Mouse (Mus musculus) hindbrain, postnatal 0 days (tissue): ENCODE data around the gene Pllp. TPM values are rescaled to one million over a fixed set of nuclear protein-coding genes. Genes with fewer than 3 reads are reported as not detected.
A peak's percentile ranks its signal among the peaks of the same experiment; 100 is the strongest.

ENCODE experiments used
- ATAC-seq: fragments of 200-750 bp; cut with Nextera tagmentation; 2 replicates; pipeline ENCODE4 v1.8.0; 2017; ENCODE audit warnings: mild to moderate bottlenecking, moderate TSS enrichment, moderate library complexity
- DNase-seq: peaks from one replicate; pipeline ENCODE4 v3.0.0-alpha.2; 2015; ENCODE audit warnings: low spot score
- H3K27ac ChIP-seq: fragments of 300-500 bp; sonication (generic); 2 replicates; pipeline ENCODE4 v1.5.1; 2014; ENCODE audit warnings: mild to moderate bottlenecking
- H3K27me3 ChIP-seq: fragments of 300-500 bp; sonication (generic); 2 replicates; pipeline ENCODE4 v1.6.1; 2014; ENCODE audit warnings: low read length, mixed read lengths; ENCODE audit not compliant: insufficient read depth
- H3K36me3 ChIP-seq: fragments of 300-500 bp; sonication (generic); 2 replicates; pipeline ENCODE4 v1.6.1; 2014; ENCODE audit warnings: low read length, mixed read lengths; ENCODE audit not compliant: insufficient read depth
- H3K4me1 ChIP-seq: fragments of 300-500 bp; sonication (generic); 2 replicates; pipeline ENCODE4 v1.6.1; 2014; ENCODE audit warnings: antibody characterized with exemption, low read length, mixed read lengths; ENCODE audit not compliant: insufficient read depth
- H3K4me2 ChIP-seq: fragments of 300-500 bp; sonication (generic); 2 replicates; pipeline ENCODE4 v1.6.1; 2014; ENCODE audit warnings: low read depth, mild to moderate bottlenecking, low read length, moderate library complexity, mixed read lengths
- H3K4me3 ChIP-seq: fragments of 300-500 bp; sonication (generic); 2 replicates; pipeline ENCODE4 v1.5.1; 2014; ENCODE audit warnings: low read length
- H3K9ac ChIP-seq: fragments of 300-500 bp; sonication (generic); replicated peaks from 2 replicates; pipeline ENCODE4 v1.6.1; 2014; ENCODE audit warnings: mild to moderate bottlenecking, low read length, moderate library complexity, mixed read lengths
- H3K9me3 ChIP-seq: fragments of 300-500 bp; sonication (generic); 2 replicates; pipeline ENCODE4 v1.6.1; 2016; ENCODE audit warnings: low read length, mixed read lengths
- CTCF ChIP-seq: IDR thresholded peaks from 2 replicates; pipeline ENCODE4 v1.5.1; 2016; ENCODE audit warnings: antibody characterized with exemption, control low read depth, low read depth
- WGBS: fragments of 180-500 bp; shearing (Covaris S2); extraction: QIAGEN DNeasy Blood & Tissue Kit; methylation state at CpG from one replicate; pipeline ENCODE4 v1.1.7; 2014; 5-methylcytosine and 5-hydroxymethylcytosine counted together
- polyA plus RNA-seq: library from polyadenylated mRNA; unstranded; fragments of >200 nt; fragmentation: Nextera tagmentation; extraction: Ambion mirVana; gene quantifications from 2 replicates; pipeline ENCODE4 v1.2.1, GENCODE M21; 2015
- total RNA-seq: library from RNA; depleted of rRNA; stranded (reverse); fragments of >200 nt; gene quantifications from 2 replicates; pipeline ENCODE4 v1.2.3, GENCODE M21; 2014

Pllp gene
- total and polyA plus RNA-seq, 2 experiments from 2014 or later: 18.6 to 20.3 TPM

- H3K27me3 ChIP-seq: no peaks in the 10 kb centered on the region
- under 1% methylated on average over 35 of the region's 35 CpGs for WGBS
- TF ChIP-seq CTCF: peak; percentile 92
- H3K9ac ChIP-seq: peak overlapping the region; percentile 36
- H3K9me3 ChIP-seq: no peaks in the 10 kb centered on the region
- peak overlapping the region; percentile 58 for H3K4me2 ChIP-seq
- no peaks in the 10 kb centered on the region; the same call in 1 of the 2 replicates for H3K4me1 ChIP-seq
- ATAC-seq (peak; percentile 89), DNase-seq (peak; percentile 98)
- H3K36me3 ChIP-seq: no peaks in the 10 kb centered on the region
- H3K27ac ChIP-seq: peak overlapping the region; percentile 72
- peak overlapping the region; percentile 45 for H3K4me3 ChIP-seq
These were observed 8.0 kb upstream of the Pllp start for GRCm38 (mm10) chr8:94703972-94704668.

- peak overlapping the region; percentile 80 for H3K27ac ChIP-seq
- no peaks in the 10 kb centered on the region; the same call in 1 of the 2 replicates for H3K4me1 ChIP-seq
- under 1% methylated on average over 35 of the region's 35 CpGs for WGBS
- DNase-seq: peak; percentile 90
- H3K36me3 ChIP-seq: no peaks in the 10 kb centered on the region
- no peaks in the 10 kb centered on the region for H3K9me3 ChIP-seq
- peak overlapping the region; percentile 58 for H3K4me2 ChIP-seq
- no peaks in the 10 kb centered on the region for H3K27me3 ChIP-seq
- peak; percentile 90 for TF ChIP-seq CTCF
- peak overlapping the region; percentile 45 for H3K4me3 ChIP-seq
- H3K9ac ChIP-seq: peak overlapping the region; percentile 45
- ATAC-seq: peak; percentile 73
These were observed 7.1 kb upstream of the Pllp start for GRCm38 (mm10) chr8:94702844-94703813.

- H3K27me3 ChIP-seq: peaks cover 1% of the 10 kb centered on the region; the same call in 1 of the 2 replicates
- H3K27ac ChIP-seq: peak overlapping the region; percentile 80; the same call in 1 of the 2 replicates
- no peaks in the 10 kb centered on the region; the same call in 1 of the 2 replicates for H3K4me1 ChIP-seq
- no peaks in the 10 kb centered on the region for H3K36me3 ChIP-seq
- no peak for TF ChIP-seq CTCF
- H3K4me3 ChIP-seq: no peak overlapping the region
- DNase-seq: no peak
- no peak overlapping the region; the same call in 1 of the 2 replicates for H3K4me2 ChIP-seq
- ATAC-seq: no peak
- 75% methylated on average over 3 of the region's 3 CpGs for WGBS
- no peak overlapping the region for H3K9ac ChIP-seq
- no peaks in the 10 kb centered on the region for H3K9me3 ChIP-seq
These were observed 6.1 kb upstream of the Pllp start for GRCm38 (mm10) chr8:94702156-94702555.

GRCm38 (mm10) chr8:94700421-94700935, 4.4 kb upstream of the Pllp start:
- WGBS: 89% methylated on average over 4 of the region's 4 CpGs
- DNase-seq: no peak
- Histone ChIP-seq H3K9me3 (no peaks in the 10 kb centered on the region), H3K4me2 (no peak overlapping the region), H3K9ac (no peak overlapping the region), H3K4me1 (0 out of 2 replicates have a peak, but pooled peaks cover 5% of the 10 kb centered on the region), H3K27ac (no peak overlapping the region), H3K36me3 (no peaks in the 10 kb centered on the region), H3K27me3 (peaks cover 16% of the 10 kb centered on the region), H3K4me3 (no peak overlapping the region)
- TF ChIP-seq CTCF: no peak
- ATAC-seq: no peak

- H3K4me3 ChIP-seq: no peak overlapping the region
- WGBS: 57% methylated on average over 16 of the region's 16 CpGs
- H3K27ac ChIP-seq: no peak overlapping the region
- no peaks in the 10 kb centered on the region for H3K36me3 ChIP-seq
- no peak for TF ChIP-seq CTCF
- 0 out of 2 replicates have a peak, but pooled peaks cover 9% of the 10 kb centered on the region for H3K4me1 ChIP-seq
- DNase-seq: no peak
- no peaks in the 10 kb centered on the region for H3K9me3 ChIP-seq
- ATAC-seq: no peak
- H3K9ac ChIP-seq: no peak overlapping the region
- peaks cover 20% of the 10 kb centered on the region for H3K27me3 ChIP-seq
- no peak overlapping the region for H3K4me2 ChIP-seq
These were observed 3.3 kb upstream of the Pllp start for GRCm38 (mm10) chr8:94699366-94699765.

GRCm38 (mm10) chr8:94697956-94698355, 1.9 kb upstream of the Pllp start:
- H3K4me1 ChIP-seq: 0 out of 2 replicates have a peak, but pooled peaks cover 9% of the 10 kb centered on the region
- no peak for TF ChIP-seq CTCF
- H3K9me3 ChIP-seq: no peaks in the 10 kb centered on the region
- H3K4me3 ChIP-seq: no peak overlapping the region
- 80% methylated on average over 6 of the region's 6 CpGs for WGBS
- DNase-seq (no peak), ATAC-seq (no peak)
- no peaks in the 10 kb centered on the region for H3K36me3 ChIP-seq
- H3K27me3 ChIP-seq: peaks cover 24% of the 10 kb centered on the region
- no peak overlapping the region for H3K9ac ChIP-seq
- no peak overlapping the region for H3K27ac ChIP-seq
- no peak overlapping the region for H3K4me2 ChIP-seq
